Mouse (Mus musculus) testis, adult 2 months (tissue): ENCODE measurements around the gene Sash1. TPM values are rescaled to one million over a fixed set of nuclear protein-coding genes. Genes with fewer than 3 reads are reported as not detected.

Experiments
- H3K27ac ChIP-seq: fragments of 200-500 bp; 2 replicates; pipeline ENCODE4 v1.5.1; 2012; ENCODE audit warnings: low read depth, low read length; ENCODE audit not compliant: control insufficient read depth, insufficient read depth
- H3K27me3 ChIP-seq: fragments of 200-500 bp; 2 replicates; pipeline ENCODE4 v1.6.1; 2012; ENCODE audit warnings: mild to moderate bottlenecking, low read length, moderate library complexity; ENCODE audit not compliant: control insufficient read depth, insufficient read depth
- H3K36me3 ChIP-seq: fragments of 200-500 bp; 2 replicates; pipeline ENCODE4 v1.6.1; 2012; ENCODE audit warnings: mild to moderate bottlenecking, low read length; ENCODE audit not compliant: control insufficient read depth, insufficient read depth
- H3K4me1 ChIP-seq: fragments of 200-500 bp; 2 replicates; pipeline ENCODE4 v1.6.1; 2012; ENCODE audit warnings: low read length; ENCODE audit not compliant: control insufficient read depth, insufficient read depth
- H3K4me3 ChIP-seq: fragments of 200-500 bp; 2 replicates; pipeline ENCODE4 v1.5.1; 2012; ENCODE audit warnings: low read depth, mild to moderate bottlenecking, low read length, moderate library complexity, mixed read lengths; ENCODE audit not compliant: control insufficient read depth
- CTCF ChIP-seq: fragments of 200-500 bp; IDR thresholded peaks from 2 replicates; pipeline ENCODE4 v1.5.1; 2012; ENCODE audit warnings: low read depth, mild to moderate bottlenecking, inconsistent platforms, low read length, moderate library complexity; ENCODE audit not compliant: control insufficient read depth, insufficient read depth, insufficient replicate concordance
- POLR2A ChIP-seq: fragments of 200-500 bp; IDR thresholded peaks from 2 replicates; pipeline ENCODE4 v1.6.1; 2012; ENCODE audit warnings: low read depth, mild to moderate bottlenecking, inconsistent platforms, low read length, moderate library complexity; ENCODE audit not compliant: control insufficient read depth
- polyA plus RNA-seq: library from polyadenylated mRNA; depleted of rRNA; stranded (reverse); fragments of >200 nt; gene quantifications from 2 replicates; pipeline ENCODE4 v1.2.3, GENCODE M21; 2012

Sash1 gene
- polyA plus RNA-seq, 1 experiment = 2.7 TPM

GRCm38 (mm10) chr10:8805402-8805801 lies 80.5 kb downstream of the Sash1 start:
- H3K27me3 ChIP-seq = no peaks in the 10 kb centered on the region
- H3K4me1 ChIP-seq = peaks cover 14% of the 10 kb centered on the region
- no peak overlapping the region for H3K27ac ChIP-seq
- TF ChIP-seq POLR2A (no peak), CTCF (no peak)
- no peak overlapping the region for H3K4me3 ChIP-seq
- no peaks in the 10 kb centered on the region for H3K36me3 ChIP-seq

DNA sequence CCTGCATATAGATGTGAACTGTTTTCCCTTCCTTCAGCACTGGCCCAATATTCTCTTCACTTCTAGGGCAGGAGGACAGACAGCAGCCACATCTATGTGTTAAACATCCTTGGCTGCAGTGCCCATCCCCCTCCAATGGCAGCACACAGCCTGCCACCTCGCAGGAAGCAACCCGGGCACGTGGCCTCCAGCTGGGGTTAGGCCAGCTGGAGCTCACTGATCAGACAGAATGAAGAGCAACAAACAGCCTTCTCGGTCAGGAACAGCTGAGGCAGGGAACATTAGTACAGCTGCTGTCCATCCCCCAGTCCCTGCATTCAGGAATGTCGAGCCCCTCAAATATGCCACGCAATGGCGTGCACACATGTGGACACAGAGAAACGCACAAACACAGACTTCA lies 81.6 kb downstream of the Sash1 start:
- Histone ChIP-seq H3K4me3 (no peak overlapping the region), H3K36me3 (no peaks in the 10 kb centered on the region), H3K4me1 (peaks cover 14% of the 10 kb centered on the region), H3K27ac (no peak overlapping the region), H3K27me3 (no peaks in the 10 kb centered on the region)
- TF ChIP-seq POLR2A (no peak), CTCF (no peak)

GRCm38 (mm10) chr10:8801719-8802347 lies 84.0 kb downstream of the Sash1 start:
- TF ChIP-seq POLR2A = no peak
- TF ChIP-seq CTCF = no peak
- Histone ChIP-seq H3K36me3 (no peaks in the 10 kb centered on the region), H3K4me3 (peak overlapping the region; percentile 86), H3K4me1 (peaks cover 14% of the 10 kb centered on the region), H3K27me3 (no peaks in the 10 kb centered on the region), H3K27ac (no peak overlapping the region)

GRCm38 (mm10) chr10:8801139-8801613 lies 84.7 kb downstream of the Sash1 start:
- H3K4me3 ChIP-seq = peak overlapping the region; percentile 86
- H3K27ac ChIP-seq = no peak overlapping the region
- no peaks in the 10 kb centered on the region for H3K36me3 ChIP-seq
- peaks cover 14% of the 10 kb centered on the region for H3K4me1 ChIP-seq
- TF ChIP-seq CTCF (no peak), POLR2A (0 out of 2 replicates have a peak, but pooled peaks have one; percentile 24)
- no peaks in the 10 kb centered on the region for H3K27me3 ChIP-seq

- H3K4me3 ChIP-seq = no peak overlapping the region
- H3K36me3 ChIP-seq = no peaks in the 10 kb centered on the region
- peaks cover 14% of the 10 kb centered on the region for H3K4me1 ChIP-seq
- no peaks in the 10 kb centered on the region for H3K27me3 ChIP-seq
- TF ChIP-seq POLR2A = no peak
- no peak for TF ChIP-seq CTCF
- H3K27ac ChIP-seq = no peak overlapping the region
These were observed 88.0 kb downstream of the Sash1 start for GRCm38 (mm10) chr10:8797826-8798225.

- H3K4me1 ChIP-seq = no peaks in the 10 kb centered on the region
- no peak for TF ChIP-seq POLR2A
- TF ChIP-seq CTCF = peak; percentile 92
These were observed 90.5 kb downstream of the Sash1 start for GRCm38 (mm10) chr10:8795336-8795735.

GRCm38 (mm10) chr10:8792412-8792811 lies 93.5 kb downstream of the Sash1 start:
- Histone ChIP-seq H3K27ac (no peak overlapping the region), H3K36me3 (no peaks in the 10 kb centered on the region), H3K4me3 (no peak overlapping the region), H3K4me1 (no peaks in the 10 kb centered on the region), H3K27me3 (no peaks in the 10 kb centered on the region)
- TF ChIP-seq CTCF (no peak), POLR2A (no peak)

More at GRCm38 (mm10) chr10:8795336-8795735, 90.5 kb downstream of the Sash1 start:
- H3K27ac ChIP-seq = no peak overlapping the region
- no peaks in the 10 kb centered on the region for H3K27me3 ChIP-seq
- H3K36me3 ChIP-seq = no peaks in the 10 kb centered on the region
- no peak overlapping the region for H3K4me3 ChIP-seq
